Mouse (Mus musculus) yolk sac, embryonic 10.5 days (tissue): ENCODE measurements around the gene Tnn.
A peak's percentile ranks its signal among the peaks of the same experiment; 100 is the strongest.

Experiments
- DNase-seq: peaks from one replicate; pipeline ENCODE4 v3.0.0-alpha.2; 2017; ENCODE audit warnings: low spot score

Gene Tnn

GRCm38 (mm10) chr1:160153480-160153879 lies at the start of gene Tnn:
Gene Tnn, minus strand, starts transcription at chr1:160153580.
- DNase-seq: no peak

GRCm38 (mm10) chr1:160195337-160195663 lies 41.9 kb upstream of the Tnn start:
- DNase-seq: no peak

- DNase-seq: peak; percentile 97
Measured at GRCm38 (mm10) chr1:160194529-160195336, 41.4 kb upstream of the Tnn start, which contains the start of gene Mrps14. Gene Mrps14, plus strand, starts transcription at chr1:160195215.

- peak; percentile 16 for DNase-seq
Measured at GRCm38 (mm10) chr1:160184506-160184905, 31.1 kb upstream of the Tnn start.

GRCm38 (mm10) chr1:160181216-160181615 lies 27.8 kb upstream of the Tnn start:
- DNase-seq: no peak

- no peak for DNase-seq
Measured at GRCm38 (mm10) chr1:160176903-160177302, 23.5 kb upstream of the Tnn start.

- DNase-seq: no peak
Measured at GRCm38 (mm10) chr1:160166600-160166999, 13.2 kb upstream of the Tnn start.

- no peak for DNase-seq
Measured at GRCm38 (mm10) chr1:160158190-160158589, 4.8 kb upstream of the Tnn start.

- no peak for DNase-seq
Measured at GRCm38 (mm10) chr1:160150726-160151125, 2.7 kb downstream of the Tnn start.

GRCm38 (mm10) chr1:160149291-160149906 lies 4.0 kb downstream of the Tnn start:
- DNase-seq: no peak

GRCm38 (mm10) chr1:160147274-160147673 lies 6.1 kb downstream of the Tnn start:
- DNase-seq: no peak

GRCm38 (mm10) chr1:160145606-160146005 lies 7.8 kb downstream of the Tnn start:
- no peak for DNase-seq

- DNase-seq: no peak
Measured at GRCm38 (mm10) chr1:160144343-160144742, 9.0 kb downstream of the Tnn start.

- no peak for DNase-seq
Measured at GRCm38 (mm10) chr1:160136362-160136890, 17.0 kb downstream of the Tnn start.

GRCm38 (mm10) chr1:160133464-160134079 lies 19.8 kb downstream of the Tnn start:
- DNase-seq: no peak

GRCm38 (mm10) chr1:160123957-160124356 lies 29.4 kb downstream of the Tnn start:
- DNase-seq: no peak

GRCm38 (mm10) chr1:160108604-160109003 lies 44.8 kb downstream of the Tnn start:
- DNase-seq: no peak

- no peak for DNase-seq
Measured at GRCm38 (mm10) chr1:160105426-160105825, 48.0 kb downstream of the Tnn start.

GRCm38 (mm10) chr1:160100996-160101395 lies 52.4 kb downstream of the Tnn start:
- DNase-seq: no peak

GRCm38 (mm10) chr1:160099659-160100302 lies 53.6 kb downstream of the Tnn start:
- DNase-seq: no peak

GRCm38 (mm10) chr1:160086651-160087050 lies 66.7 kb downstream of the Tnn start:
- no peak for DNase-seq

GRCm38 (mm10) chr1:160084239-160084638 lies 69.1 kb downstream of the Tnn start:
- no peak for DNase-seq
